Mouse (Mus musculus): ENCODE measurements at regions not wholly inside any gene's neighbourhood (a gene's known extent, or its start where the extent isn't known, plus 50 kb on each side); places are given as distances from the start of the nearest gene placed in this dataset.

GRCm38 (mm10) chr1:122273579-122273978, 705.8 kb upstream of the Ddx18 start:
- Histone ChIP-seq H3K36me3 (no peaks in the 10 kb centered on the region), H3K4me2 (replicated peaks) (no peak overlapping the region), H3K27me3 (no peaks in the 10 kb centered on the region), H3K4me3 (replicated peaks) (no peak overlapping the region), H3K9me3 (no peaks in the 10 kb centered on the region), H3K9ac (replicated peaks) (no peak overlapping the region), H3K4me1 (replicated peaks) (no peaks in the 10 kb centered on the region), H3K27ac (no peak overlapping the region)
- no peak for ATAC-seq
- WGBS = 88% methylated on average over 2 of the region's 2 CpGs

DNA sequence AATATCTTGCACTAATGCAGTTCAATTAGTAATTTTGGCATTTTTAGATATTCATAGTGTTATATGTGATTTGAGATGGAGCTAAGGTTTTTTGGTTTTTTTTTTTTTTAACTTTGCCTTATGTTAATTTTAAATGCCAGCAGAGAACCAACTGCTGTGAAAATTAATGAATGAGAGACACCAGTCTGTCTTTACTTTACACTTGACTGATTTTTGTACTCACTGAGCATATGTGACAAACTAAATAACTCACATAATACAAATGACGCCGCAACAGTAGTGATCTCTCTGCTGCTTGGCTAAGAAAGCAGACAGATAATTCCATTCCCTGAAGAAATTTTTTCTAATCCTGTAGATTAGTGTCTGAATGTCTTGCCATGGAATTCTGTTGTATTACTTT, 675.2 kb upstream of the Ddx18 start:
- Histone ChIP-seq H3K27me3 (no peaks in the 10 kb centered on the region), H3K4me3 (replicated peaks) (no peak overlapping the region), H3K4me1 (replicated peaks) (no peaks in the 10 kb centered on the region), H3K9me3 (no peaks in the 10 kb centered on the region), H3K27ac (no peak overlapping the region), H3K36me3 (no peaks in the 10 kb centered on the region), H3K9ac (replicated peaks) (no peak overlapping the region), H3K4me2 (replicated peaks) (no peak overlapping the region)
- ATAC-seq = no peak
- WGBS = 61% methylated on average over 2 of the region's 2 CpGs

- Histone ChIP-seq H3K4me1 (replicated peaks) (no peaks in the 10 kb centered on the region), H3K4me2 (replicated peaks) (no peak overlapping the region), H3K27ac (no peak overlapping the region), H3K27me3 (no peaks in the 10 kb centered on the region), H3K36me3 (no peaks in the 10 kb centered on the region), H3K9me3 (no peaks in the 10 kb centered on the region), H3K4me3 (replicated peaks) (no peak overlapping the region), H3K9ac (replicated peaks) (no peak overlapping the region)
- no peak for ATAC-seq
- WGBS = 94% methylated on average over 3 of the region's 3 CpGs
These were observed 673.7 kb upstream of the Ddx18 start for GRCm38 (mm10) chr1:122241511-122241910.

DNA sequence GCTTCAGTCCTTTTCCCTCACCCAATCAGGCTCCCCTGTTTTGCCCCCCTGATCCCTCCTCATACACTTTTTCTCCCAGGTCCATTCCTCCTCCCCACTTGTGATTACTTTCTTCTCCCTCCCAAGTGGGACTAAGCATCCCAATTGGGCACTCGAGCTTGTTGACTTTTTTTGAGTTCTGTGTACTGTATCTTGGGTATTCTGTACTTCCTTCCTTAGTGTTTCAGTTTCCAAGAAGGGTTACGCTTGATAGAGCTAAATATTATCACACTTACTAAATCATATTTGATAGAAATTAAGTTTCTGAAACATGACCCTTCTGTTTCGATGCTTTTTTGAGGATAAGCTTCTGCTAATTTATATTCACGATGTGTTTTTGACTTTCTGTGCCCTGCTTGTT, 662.7 kb upstream of the Ddx18 start:
- H3K4me1 ChIP-seq (replicated peaks) = no peaks in the 10 kb centered on the region
- no peak for ATAC-seq
- H3K27me3 ChIP-seq = no peaks in the 10 kb centered on the region
- no peak overlapping the region for H3K4me2 ChIP-seq (replicated peaks)
- no peak overlapping the region for H3K27ac ChIP-seq
- H3K4me3 ChIP-seq (replicated peaks) = no peak overlapping the region
- H3K9me3 ChIP-seq = 0 out of 2 replicates have a peak, but pooled peaks cover 3% of the 10 kb centered on the region
- no peaks in the 10 kb centered on the region for H3K36me3 ChIP-seq
- 82% methylated on average over 4 of the region's 4 CpGs for WGBS
- H3K9ac ChIP-seq (replicated peaks) = no peak overlapping the region

DNA sequence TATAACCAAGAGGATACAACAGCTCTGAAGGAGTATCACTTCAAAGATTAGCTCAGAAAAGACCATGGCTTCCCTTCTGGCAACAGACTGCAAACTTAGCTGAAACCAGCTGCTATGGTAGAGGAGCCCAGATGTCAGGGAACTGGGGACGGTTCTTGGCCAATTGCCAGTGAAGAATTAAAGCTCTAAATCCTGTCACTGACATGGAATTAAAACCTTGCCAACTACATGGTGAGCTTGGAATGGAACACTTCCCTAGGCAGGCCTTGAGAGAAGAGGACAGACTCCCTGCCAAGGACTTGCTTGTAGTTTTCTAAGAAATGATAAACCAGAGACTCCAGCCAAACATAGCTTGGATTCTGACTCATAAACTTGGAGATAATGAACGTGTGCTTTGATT, 644.7 kb upstream of the Ddx18 start:
- 63% methylated on average over 2 of the region's 2 CpGs for WGBS

DNA sequence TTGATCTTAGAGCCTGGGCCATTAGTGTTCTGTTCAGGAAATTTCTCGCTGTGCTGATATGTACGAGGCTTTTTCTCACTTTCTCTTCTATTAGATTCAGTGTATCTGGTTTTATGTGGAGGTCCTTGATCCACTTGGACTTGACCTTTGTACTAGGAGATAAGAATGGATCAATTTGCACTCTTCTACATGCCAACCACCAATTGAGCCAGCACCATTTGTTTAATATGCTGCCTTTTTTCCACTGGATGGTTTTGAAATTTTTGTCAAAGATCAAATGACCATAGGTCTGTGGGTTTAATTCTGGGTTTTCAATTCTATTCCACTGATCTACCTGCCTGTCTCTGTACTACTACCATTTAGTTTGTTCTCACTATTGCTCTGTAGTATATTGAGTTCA, 640.8 kb upstream of the Ddx18 start:
- Histone ChIP-seq H3K9me3 (no peaks in the 10 kb centered on the region), H3K4me2 (replicated peaks) (no peak overlapping the region), H3K27me3 (no peaks in the 10 kb centered on the region), H3K4me1 (replicated peaks) (no peaks in the 10 kb centered on the region), H3K4me3 (replicated peaks) (no peak overlapping the region), H3K9ac (replicated peaks) (no peak overlapping the region), H3K36me3 (no peaks in the 10 kb centered on the region), H3K27ac (no peak overlapping the region)
- WGBS = 90% methylated on average over 2 of the region's 2 CpGs
- ATAC-seq = no peak

More for the DNA sequence above, 644.7 kb upstream of the Ddx18 start:
- Histone ChIP-seq H3K27ac (no peak overlapping the region), H3K36me3 (no peaks in the 10 kb centered on the region), H3K9me3 (no peaks in the 10 kb centered on the region), H3K27me3 (no peaks in the 10 kb centered on the region), H3K4me2 (replicated peaks) (no peak overlapping the region), H3K4me3 (replicated peaks) (no peak overlapping the region), H3K9ac (replicated peaks) (no peak overlapping the region), H3K4me1 (replicated peaks) (no peaks in the 10 kb centered on the region)
- ATAC-seq = no peak

DNA sequence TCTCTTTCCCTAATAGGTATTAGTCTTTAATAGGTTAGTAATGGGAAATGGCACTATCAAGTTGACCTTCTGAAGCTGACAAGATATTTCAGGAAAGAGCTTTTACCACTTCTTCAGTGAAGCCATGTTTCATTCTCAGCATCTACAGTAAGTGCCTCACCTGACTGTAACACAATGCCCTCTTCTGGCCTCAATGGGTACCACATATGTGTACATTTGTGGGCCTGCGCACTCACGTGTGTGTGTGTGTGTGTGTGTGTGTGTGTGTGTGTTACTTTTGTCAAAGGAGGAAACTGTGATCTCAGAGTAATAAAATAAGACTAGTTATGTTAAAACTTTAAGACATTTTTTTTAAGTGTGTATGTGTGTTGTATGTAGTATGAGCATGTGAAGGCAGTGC, 601.8 kb upstream of the Ddx18 start:
- no peak overlapping the region for H3K4me2 ChIP-seq (replicated peaks)
- WGBS = 78% methylated on average over 2 of the region's 2 CpGs
- no peaks in the 10 kb centered on the region for H3K9me3 ChIP-seq
- H3K9ac ChIP-seq (replicated peaks) = no peak overlapping the region
- no peak overlapping the region for H3K27ac ChIP-seq
- no peak overlapping the region for H3K4me3 ChIP-seq (replicated peaks)
- H3K36me3 ChIP-seq = no peaks in the 10 kb centered on the region
- H3K4me1 ChIP-seq (replicated peaks) = no peaks in the 10 kb centered on the region
- no peaks in the 10 kb centered on the region for H3K27me3 ChIP-seq
- no peak for ATAC-seq

DNA sequence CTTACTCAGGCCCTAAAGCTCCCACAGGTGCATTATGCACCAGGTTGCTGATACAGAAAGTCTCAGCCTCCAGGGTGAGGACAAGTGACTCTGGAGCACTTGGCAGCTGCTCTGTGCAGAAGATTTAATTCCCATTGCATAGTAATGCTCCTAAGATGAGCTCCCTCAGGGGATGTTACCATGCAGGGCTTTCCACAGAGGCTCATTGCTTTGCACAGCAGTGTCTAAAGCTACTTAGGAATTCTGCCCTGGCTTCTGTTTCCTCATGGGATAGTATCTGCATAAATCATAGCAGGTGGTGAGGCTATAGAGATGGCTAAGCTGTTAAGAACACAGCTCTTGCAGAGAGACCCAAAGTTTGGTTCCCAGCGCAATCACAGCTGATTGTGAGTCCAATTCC, 594.0 kb upstream of the Ddx18 start:
- WGBS = 89% methylated on average over 1 of the region's 1 CpGs
- Histone ChIP-seq H3K27ac (no peak overlapping the region), H3K4me3 (replicated peaks) (no peak overlapping the region), H3K9me3 (no peaks in the 10 kb centered on the region), H3K4me2 (replicated peaks) (no peak overlapping the region), H3K36me3 (no peaks in the 10 kb centered on the region), H3K9ac (replicated peaks) (no peak overlapping the region), H3K4me1 (replicated peaks) (no peaks in the 10 kb centered on the region), H3K27me3 (no peaks in the 10 kb centered on the region)
- ATAC-seq = peak; percentile 53; the same call in 1 of the 2 replicates

DNA sequence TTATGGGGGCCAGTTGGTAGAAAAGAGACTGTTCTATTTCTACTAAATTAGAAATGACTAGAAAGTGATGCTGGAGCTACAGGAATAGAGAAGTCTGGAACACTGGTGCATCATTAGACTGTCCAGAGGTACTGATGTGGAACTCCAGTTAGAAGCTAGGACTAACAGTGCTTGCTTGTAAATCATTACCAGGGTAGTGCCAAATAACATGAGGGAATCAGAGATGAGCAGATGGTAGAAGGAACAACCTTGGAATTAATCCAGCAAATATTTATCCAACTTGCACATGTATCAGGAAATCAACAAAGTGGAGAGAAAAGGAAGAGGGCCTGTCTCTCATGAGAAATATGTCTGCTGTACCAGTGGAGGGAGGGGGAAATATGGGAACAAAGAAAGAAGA, 573.6 kb upstream of the Ddx18 start:
- no peaks in the 10 kb centered on the region for H3K27me3 ChIP-seq
- no peak for ATAC-seq

DNA sequence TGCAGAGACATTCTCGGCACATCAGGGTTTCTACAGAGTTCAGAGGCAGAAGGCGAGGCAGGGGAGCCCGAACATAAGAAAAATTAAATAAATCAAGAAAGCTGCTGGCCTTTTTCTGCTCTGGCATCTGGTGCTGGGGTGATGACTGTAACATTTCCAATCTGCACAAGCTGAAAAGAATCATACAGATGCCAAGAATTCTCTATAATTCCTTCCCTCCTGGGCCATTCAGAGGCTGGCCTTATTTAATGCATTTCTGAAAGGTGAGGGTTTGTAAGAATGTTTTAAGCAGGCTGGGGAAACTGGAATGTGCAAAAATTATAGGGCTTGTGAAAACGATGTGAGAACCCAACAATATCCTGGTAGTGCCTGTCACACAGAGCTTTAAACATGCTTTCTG, 556.2 kb upstream of the Ddx18 start:
- no peak for ATAC-seq
- no peak overlapping the region for H3K4me3 ChIP-seq (replicated peaks)
- H3K27ac ChIP-seq = no peak overlapping the region
- H3K9me3 ChIP-seq = no peaks in the 10 kb centered on the region
- 74% methylated on average over 4 of the region's 4 CpGs for WGBS
- no peaks in the 10 kb centered on the region for H3K4me1 ChIP-seq (replicated peaks)
- no peak overlapping the region for H3K4me2 ChIP-seq (replicated peaks)
- no peaks in the 10 kb centered on the region for H3K27me3 ChIP-seq
- no peaks in the 10 kb centered on the region for H3K36me3 ChIP-seq
- H3K9ac ChIP-seq (replicated peaks) = no peak overlapping the region

More for the DNA sequence above, 573.6 kb upstream of the Ddx18 start:
- Histone ChIP-seq H3K36me3 (no peaks in the 10 kb centered on the region), H3K9ac (replicated peaks) (no peak overlapping the region), H3K27ac (no peak overlapping the region), H3K4me1 (replicated peaks) (no peaks in the 10 kb centered on the region), H3K9me3 (no peaks in the 10 kb centered on the region), H3K4me2 (replicated peaks) (no peak overlapping the region), H3K4me3 (replicated peaks) (no peak overlapping the region)

DNA sequence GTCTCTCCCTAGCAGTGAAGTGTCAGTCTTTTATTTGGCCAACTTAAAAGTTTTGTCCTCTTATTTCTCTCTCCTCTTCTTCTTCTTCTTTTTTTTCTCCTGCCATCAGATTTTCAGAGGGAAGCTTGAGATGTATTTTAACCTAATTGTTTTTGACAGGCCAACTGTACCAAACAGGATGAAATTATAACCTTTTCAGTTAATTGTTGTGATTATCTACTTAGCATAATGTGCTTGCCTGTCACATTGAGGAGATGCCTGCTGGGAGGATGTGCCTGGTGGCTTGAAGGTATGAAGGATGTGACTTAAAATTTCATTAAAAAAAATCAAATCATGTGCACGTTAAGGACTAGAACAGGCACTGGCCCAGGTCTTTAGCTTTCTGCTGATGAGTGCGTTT, 527.9 kb upstream of the Ddx18 start:
- no peaks in the 10 kb centered on the region for H3K36me3 ChIP-seq
- H3K9me3 ChIP-seq = no peaks in the 10 kb centered on the region
- ATAC-seq = no peak
- 76% methylated on average over 2 of the region's 2 CpGs for WGBS
- H3K9ac ChIP-seq (replicated peaks) = no peak overlapping the region
- no peak overlapping the region for H3K27ac ChIP-seq
- no peak overlapping the region for H3K4me3 ChIP-seq (replicated peaks)
- H3K27me3 ChIP-seq = no peaks in the 10 kb centered on the region
- H3K4me2 ChIP-seq (replicated peaks) = no peak overlapping the region
- H3K4me1 ChIP-seq (replicated peaks) = no peaks in the 10 kb centered on the region

- Histone ChIP-seq H3K4me3 (replicated peaks) (no peak overlapping the region), H3K27ac (no peak overlapping the region), H3K9me3 (no peaks in the 10 kb centered on the region), H3K9ac (replicated peaks) (no peak overlapping the region), H3K4me2 (replicated peaks) (no peak overlapping the region), H3K36me3 (no peaks in the 10 kb centered on the region), H3K27me3 (no peaks in the 10 kb centered on the region), H3K4me1 (replicated peaks) (no peaks in the 10 kb centered on the region)
- 85% methylated on average over 5 of the region's 5 CpGs for WGBS
- no peak for ATAC-seq
These were observed 514.7 kb upstream of the Ddx18 start for GRCm38 (mm10) chr1:122082481-122082880.

GRCm38 (mm10) chr1:122076085-122076484, 508.3 kb upstream of the Ddx18 start:
- Histone ChIP-seq H3K9me3 (no peaks in the 10 kb centered on the region), H3K4me3 (replicated peaks) (no peak overlapping the region), H3K4me1 (replicated peaks) (no peaks in the 10 kb centered on the region), H3K9ac (replicated peaks) (no peak overlapping the region), H3K27ac (no peak overlapping the region), H3K36me3 (no peaks in the 10 kb centered on the region), H3K4me2 (replicated peaks) (no peak overlapping the region), H3K27me3 (no peaks in the 10 kb centered on the region)
- no peak for ATAC-seq
- WGBS = 85% methylated on average over 5 of the region's 5 CpGs
